Mouse (Mus musculus): ENCODE results near the gene Zfp146. TPM values are rescaled to one million over a fixed set of nuclear protein-coding genes. Genes with fewer than 3 reads are reported as not detected.

Gene Zfp146
- total RNA-seq (2023), result 41.9 TPM

DNA sequence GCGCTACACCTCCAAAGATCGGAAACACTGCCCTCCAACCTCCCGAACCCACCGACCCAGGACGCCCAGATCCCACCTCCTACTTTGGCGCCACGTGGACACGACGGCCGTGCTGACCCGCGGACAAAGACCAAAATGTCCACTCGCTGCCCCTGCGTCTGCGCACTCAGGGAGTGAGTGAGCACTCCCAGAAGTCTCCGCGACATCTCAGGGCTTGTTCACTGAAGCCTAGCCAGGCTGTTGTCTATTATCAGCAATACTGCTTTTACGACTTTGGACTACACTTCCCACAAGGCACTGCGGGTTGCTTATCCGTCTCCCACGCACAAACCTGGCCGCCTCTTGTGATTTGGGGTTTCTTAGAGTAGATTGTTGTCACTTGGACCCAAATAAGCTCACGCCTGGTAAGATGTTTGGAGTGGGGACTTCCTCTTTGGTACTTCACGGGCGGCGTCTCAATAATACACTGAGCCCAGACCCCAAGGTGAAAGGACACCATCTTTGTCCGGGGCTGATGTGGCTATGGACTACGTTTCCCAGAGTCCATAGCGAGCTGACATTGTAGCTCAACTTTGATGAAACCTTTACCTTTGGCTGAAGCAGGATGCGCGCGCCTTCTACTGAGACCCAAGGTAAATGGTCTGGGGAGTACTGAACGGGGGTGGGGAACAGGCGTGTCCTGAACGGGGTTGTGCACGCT is at the start of gene Zfp146:
TSS of gene Zfp146 (minus strand) at position 168 of the 700 bp plus-strand sequence.

DNA sequence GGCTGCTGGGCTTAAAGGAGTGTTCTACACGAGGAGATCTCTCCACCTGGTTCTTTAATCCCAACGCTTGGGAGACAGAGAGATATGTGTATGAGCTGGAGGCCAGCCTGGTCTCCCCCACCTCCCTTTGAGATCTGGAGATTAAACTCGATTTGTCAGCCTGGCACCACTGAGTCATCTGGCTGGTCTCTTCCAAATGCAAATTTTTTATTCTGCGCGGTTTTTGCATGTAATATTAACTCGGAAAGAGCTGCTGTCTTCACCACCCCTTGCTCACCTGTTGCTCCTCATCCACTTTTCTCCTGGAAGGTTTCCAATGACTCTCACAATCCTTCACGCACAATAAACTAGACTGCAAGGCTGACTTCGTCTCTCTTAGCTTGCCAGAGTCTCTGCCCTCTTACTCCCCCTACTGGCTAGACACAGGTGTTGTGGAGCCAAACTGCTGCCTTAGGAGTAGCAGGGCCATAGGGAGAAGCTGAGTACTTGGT is 29.0 kb upstream of the Zfp146 start, which contains the start of gene Capns1:
TSS of gene Capns1 (minus strand) at position 331 of the 491 bp plus-strand sequence.

DNA sequence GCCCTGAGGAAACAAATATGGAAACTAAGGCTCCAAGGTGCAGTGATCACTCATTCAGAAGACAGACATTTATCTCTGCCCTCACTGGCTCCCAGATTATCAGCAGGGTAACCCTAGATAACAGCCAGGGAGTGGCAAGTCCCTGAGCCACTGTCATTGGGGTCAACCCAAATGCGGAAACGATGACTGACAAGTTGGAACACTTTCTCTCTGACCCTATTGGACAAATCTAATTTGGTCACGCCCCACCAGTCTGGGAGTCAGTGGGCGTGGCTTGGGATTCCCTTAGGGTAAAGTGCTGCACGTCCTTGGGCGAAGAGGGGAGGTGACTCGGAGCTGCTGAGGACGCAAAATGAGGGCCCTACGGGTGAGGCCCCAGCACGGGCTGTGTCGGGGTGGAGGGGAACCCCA is 14.3 kb upstream of the Zfp146 start, which contains the start of gene Cox7a1:
TSS of gene Cox7a1 (plus strand) at position 266 of the 411 bp plus-strand sequence.

DNA sequence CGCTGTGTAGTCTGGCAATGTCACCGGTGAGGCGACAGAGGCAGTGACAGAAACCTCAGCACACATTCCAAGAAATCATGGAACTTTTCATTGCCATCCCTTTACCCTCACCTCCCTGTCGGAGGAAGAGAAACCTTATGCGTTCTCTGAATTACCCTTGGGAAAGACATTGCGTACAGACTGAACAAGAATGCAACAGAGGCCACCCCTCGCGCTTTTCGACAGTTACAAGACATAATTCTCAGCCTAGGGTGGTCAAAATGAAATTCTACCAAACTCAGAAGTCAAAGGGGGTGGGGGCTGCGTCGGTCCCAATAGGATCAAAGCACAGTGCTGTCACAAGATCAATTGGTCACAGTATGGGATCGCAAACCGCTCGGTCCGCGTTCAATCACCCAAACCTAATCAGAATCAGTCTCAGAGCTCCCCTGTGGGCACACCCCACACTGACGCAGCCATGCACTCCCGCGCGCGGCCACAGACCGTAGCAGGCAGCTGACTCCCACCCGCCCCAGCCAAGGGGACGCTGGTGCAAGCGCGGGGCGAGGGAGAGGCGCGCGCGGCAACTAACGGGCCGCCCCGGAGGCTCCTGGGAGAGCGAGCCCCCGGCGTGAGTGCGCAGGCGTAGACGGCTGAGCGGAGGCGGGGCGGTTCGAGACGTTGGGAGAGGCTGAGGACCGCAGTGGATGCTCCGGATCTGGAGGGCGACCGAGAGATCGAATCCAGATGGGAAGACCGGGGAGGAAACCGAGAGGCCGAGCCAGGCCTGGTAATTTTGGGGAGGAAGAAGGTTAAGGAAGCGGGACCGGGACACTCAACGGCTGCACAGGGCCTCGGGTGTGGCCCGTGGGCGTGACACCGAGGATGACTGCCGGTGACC is 48.0 kb downstream of the Zfp146 start, which contains the start of gene Zfp382:
TSS of gene Zfp382 (plus strand) at position 635 of the 880 bp plus-strand sequence.

Other genes starting within 250 kb of the Zfp146 start
- 8.1 TPM for gene Zfp74, start 215.7 kb downstream of the Zfp146 start, total RNA-seq (2023)
- gene Zfp568, start 185.8 kb downstream of the Zfp146 start, total RNA-seq (2023), result 12.8 TPM
- 2.0 TPM for gene Zfp14, start 118.4 kb downstream of the Zfp146 start, total RNA-seq (2023)
- gene Zfp82, start 96.8 kb downstream of the Zfp146 start, total RNA-seq (2023), result 4.0 TPM
- not detected for gene Gm26920, start 79.3 kb downstream of the Zfp146 start, total RNA-seq (2023)
- gene Zfp566, start 79.2 kb downstream of the Zfp146 start, total RNA-seq (2023), result 9.0 TPM
- 55.2 TPM for gene Zfp260, start 75.0 kb downstream of the Zfp146 start, total RNA-seq (2023)
- gene Zfp382, start 47.8 kb downstream of the Zfp146 start, total RNA-seq (2023), result 5.2 TPM
- gene Cox7a1, start 14.4 kb upstream of the Zfp146 start, total RNA-seq (2023), result not detected
- 123 TPM for gene Capns1, start 29.1 kb upstream of the Zfp146 start, total RNA-seq (2023)
- gene Polr2i, start 62.2 kb upstream of the Zfp146 start, total RNA-seq (2023), result 23.6 TPM
- 25.8 TPM for gene Tbcb, start 62.5 kb upstream of the Zfp146 start, total RNA-seq (2023)
- not detected for gene Ovol3, start 66.0 kb upstream of the Zfp146 start, total RNA-seq (2023)
- gene Thap8, start 110.3 kb upstream of the Zfp146 start, total RNA-seq (2023), result 0.64 TPM
- gene Wdr62, start 110.7 kb upstream of the Zfp146 start, total RNA-seq (2023), result 5.8 TPM
- 0.53 TPM for gene Clip3, start 122.0 kb upstream of the Zfp146 start, total RNA-seq (2023)
- 64.0 TPM for gene Alkbh6, start 139.0 kb upstream of the Zfp146 start, total RNA-seq (2023)
- 6.4 TPM for gene Syne4, start 145.1 kb upstream of the Zfp146 start, total RNA-seq (2023)
- 5.8 TPM for gene E130208F15Rik, start 152.0 kb upstream of the Zfp146 start, total RNA-seq (2023)
- 14.3 TPM for gene Sdhaf1, start 154.1 kb upstream of the Zfp146 start, total RNA-seq (2023)
- gene Lrfn3, start 193.0 kb upstream of the Zfp146 start, total RNA-seq (2023), result not detected
- 30.8 TPM for gene Tyrobp, start 244.0 kb upstream of the Zfp146 start, total RNA-seq (2023)